Mouse (Mus musculus): Measurements from ENCODE around the gene Endou.

The Endou gene

DNA sequence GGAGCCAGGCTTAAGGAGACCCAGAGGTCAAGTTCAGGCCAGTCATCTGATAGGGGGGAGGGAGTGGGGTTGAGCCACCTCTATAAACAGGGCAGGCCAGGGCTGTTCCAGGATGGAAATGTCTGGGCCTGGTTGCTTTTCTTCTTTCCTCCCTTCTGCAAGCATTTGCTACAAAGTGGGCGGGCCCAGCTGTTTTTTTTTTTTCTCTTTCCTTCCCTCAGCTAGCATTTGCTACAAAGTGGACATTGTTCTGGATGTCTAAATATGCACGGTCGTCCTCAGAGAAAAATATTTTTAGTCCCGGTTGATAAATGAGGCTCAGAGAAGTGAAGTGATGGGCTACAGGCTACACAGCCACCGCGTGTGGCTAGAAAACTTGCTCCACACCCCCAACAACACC is 23.3 kb upstream of the Endou start:
- DNase-seq (ENCODE audit: low spot score in 2 of 2) = no peak

GRCm38 (mm10) chr15:97752491-97752890 is 21.4 kb upstream of the Endou start:
- DNase-seq (ENCODE audit: low spot score in 2 of 2) = no peak

GRCm38 (mm10) chr15:97751676-97752075 is 20.5 kb upstream of the Endou start:
- DNase-seq (ENCODE audit: low spot score in 2 of 2) = no peak

DNA sequence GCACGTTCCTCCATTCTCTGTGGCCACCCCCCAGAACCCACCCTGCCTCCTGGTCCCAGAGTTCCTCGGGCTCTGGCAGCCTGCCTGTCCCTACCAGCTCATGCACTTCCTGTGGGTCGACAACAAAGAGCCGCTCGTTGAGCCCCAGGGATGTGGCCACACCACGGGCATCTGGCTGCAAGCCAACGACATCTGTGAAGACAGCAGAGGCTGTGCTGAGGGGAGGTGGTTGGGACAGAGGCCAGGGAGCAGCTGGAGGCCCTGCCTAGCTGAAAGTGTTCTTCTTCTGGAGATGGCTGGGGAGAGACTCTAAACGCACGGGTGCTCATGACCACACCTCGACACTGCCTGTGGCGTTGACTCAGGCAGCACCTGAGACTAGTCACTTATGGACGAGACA is 19.6 kb upstream of the Endou start:
- peak; percentile 70 to 86 for DNase-seq (ENCODE audit: low spot score in 2 of 2)

GRCm38 (mm10) chr15:97749841-97750240 is 18.7 kb upstream of the Endou start:
- no peak for DNase-seq (ENCODE audit: low spot score in 2 of 2)

DNA sequence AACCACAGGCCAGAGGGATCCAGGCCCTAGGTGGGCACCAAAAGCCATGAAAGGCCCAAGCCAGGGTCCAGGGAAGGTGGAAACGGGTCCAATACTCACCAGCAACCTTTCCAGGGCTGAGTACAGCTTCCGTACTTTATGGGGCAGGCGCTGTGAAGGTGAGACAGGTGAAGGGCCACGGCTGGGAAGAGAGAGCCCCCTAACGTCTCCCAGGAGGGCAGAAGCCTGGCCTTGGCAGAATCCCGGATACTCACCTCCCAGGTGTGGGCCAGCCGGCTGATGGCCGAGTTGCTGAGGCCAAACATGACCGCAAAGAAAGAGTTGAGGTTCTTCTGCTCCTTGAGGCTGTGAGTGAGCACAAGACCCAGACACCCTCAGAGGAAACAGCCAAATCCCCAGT is 18.3 kb upstream of the Endou start:
- DNase-seq (ENCODE audit: low spot score in 2 of 2) = no peak

DNA sequence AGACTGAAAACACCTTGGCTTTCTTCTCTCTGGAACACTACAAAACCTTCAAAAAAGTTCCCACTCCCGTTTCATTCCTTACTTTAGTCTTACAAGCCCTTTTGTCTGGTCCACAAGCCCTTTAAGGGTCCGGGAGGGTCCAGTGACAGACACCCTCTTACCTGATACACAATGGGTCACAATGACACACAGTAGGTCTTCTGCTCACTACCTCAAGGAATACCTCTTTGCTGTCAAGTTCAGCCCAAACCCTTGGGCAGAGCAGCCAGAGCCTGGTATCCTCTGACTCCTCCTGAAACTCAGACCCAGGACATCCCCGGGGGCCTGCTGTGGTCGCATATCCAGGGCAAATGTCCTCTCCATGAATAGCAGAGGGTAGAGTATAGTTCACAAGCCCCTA is 17.8 kb upstream of the Endou start:
- no peak for DNase-seq (ENCODE audit: low spot score in 2 of 2)

DNA sequence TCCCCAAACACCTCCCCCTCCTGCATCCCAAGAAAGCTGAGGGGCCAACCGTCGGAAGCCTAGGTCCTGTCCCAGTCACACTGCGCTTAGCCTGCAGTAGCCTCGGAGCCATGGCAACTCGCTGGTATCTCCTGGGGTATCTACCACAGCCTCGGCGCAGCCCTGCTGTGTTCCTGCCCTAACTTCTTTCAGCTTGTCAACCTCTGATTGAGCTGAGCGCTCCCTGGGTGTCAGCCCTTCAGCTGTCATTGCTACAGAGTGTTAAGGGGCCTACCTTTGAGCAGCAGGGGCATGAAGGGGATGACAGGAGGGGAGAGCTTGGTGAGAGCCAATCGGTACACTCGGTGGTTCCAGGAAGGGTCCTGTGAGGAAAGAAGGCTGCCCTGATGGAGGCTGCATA is 17.2 kb upstream of the Endou start:
- DNase-seq (ENCODE audit: low spot score in 2 of 2) = no peak

DNA sequence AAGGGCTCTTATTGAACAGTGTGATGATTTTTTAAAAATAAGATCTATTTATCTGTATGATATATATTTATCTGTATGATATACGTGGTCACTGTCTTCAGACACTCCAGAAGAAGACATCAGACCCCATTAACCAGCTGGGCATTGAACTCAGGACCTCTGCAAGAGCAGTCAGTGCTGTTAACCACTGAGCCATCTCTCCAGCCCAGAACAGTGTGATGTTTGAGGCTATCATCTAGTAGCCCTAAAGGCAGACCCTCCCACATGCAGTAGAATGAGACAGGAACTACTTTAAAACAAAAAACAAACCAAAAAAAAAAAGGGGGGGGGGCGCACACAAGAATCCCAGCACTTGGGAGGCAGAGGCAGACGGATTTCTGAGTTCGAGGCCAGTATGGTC is 16.3 kb upstream of the Endou start:
- DNase-seq (ENCODE audit: low spot score in 2 of 2) = no peak

DNA sequence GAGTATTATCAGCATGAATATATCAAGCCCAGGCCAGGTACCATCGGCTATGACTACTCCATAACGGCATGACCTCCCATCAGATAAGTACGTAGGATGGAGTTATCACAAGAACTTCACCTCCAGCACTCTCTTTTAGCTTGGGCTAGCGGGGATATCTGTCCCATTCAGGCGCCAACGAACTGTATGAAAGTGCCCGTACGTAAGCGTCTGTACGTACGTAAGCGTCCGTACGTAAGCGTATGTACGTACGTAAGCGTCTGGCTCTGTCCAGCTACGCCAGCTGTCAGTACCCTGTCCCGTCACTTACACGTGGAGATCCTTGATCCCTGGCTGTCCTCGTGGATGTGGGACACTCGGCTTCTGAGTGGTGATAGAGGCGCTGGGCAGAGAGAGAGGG is 15.6 kb upstream of the Endou start:
- DNase-seq (ENCODE audit: low spot score in 2 of 2) = no peak

- DNase-seq (ENCODE audit: low spot score in 2 of 2) = no peak
Measured at GRCm38 (mm10) chr15:97746278-97746677, 15.1 kb upstream of the Endou start.

GRCm38 (mm10) chr15:97745331-97745730 is 14.2 kb upstream of the Endou start:
- DNase-seq (ENCODE audit: low spot score in 2 of 2) = no peak

- no peak for DNase-seq (ENCODE audit: low spot score in 2 of 2)
Measured at GRCm38 (mm10) chr15:97744930-97745329, 13.8 kb upstream of the Endou start.

DNA sequence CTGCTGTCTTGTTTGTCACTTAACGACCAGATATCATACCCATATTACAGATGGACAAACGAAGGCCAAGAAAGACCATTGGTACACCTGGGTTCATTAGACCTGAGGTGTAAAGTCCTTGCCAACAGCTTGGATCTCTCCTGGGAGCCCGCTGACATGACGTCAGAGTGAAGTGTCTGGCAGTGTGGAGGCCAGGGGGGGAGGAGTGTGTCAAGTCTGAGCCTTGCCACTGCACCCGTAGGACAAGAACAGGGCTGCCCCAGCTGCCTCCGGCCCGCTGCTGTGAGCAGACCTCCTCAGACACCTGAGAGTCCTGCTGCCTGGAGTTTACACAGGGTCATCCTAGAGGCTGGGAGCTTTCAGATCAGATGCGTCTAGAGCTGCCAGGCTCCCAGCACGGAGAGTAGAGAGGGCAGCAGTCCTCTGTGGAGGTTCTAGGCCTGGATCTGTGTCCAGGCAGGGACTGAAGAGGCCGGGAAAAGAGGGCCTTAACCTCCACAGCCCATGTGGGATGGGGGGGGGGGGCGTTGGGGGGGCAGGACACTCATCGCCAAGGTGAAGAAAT is 12.9 kb upstream of the Endou start:
- DNase-seq (ENCODE audit: low spot score in 2 of 2) = no peak

- DNase-seq (ENCODE audit: low spot score in 2 of 2) = no peak
Measured at GRCm38 (mm10) chr15:97743210-97743609, 12.1 kb upstream of the Endou start.

- no peak for DNase-seq (ENCODE audit: low spot score in 2 of 2)
Measured at GRCm38 (mm10) chr15:97742600-97742999, 11.5 kb upstream of the Endou start.

- DNase-seq (ENCODE audit: low spot score in 2 of 2) = no peak
Measured at GRCm38 (mm10) chr15:97742074-97742473, 10.9 kb upstream of the Endou start.

DNA sequence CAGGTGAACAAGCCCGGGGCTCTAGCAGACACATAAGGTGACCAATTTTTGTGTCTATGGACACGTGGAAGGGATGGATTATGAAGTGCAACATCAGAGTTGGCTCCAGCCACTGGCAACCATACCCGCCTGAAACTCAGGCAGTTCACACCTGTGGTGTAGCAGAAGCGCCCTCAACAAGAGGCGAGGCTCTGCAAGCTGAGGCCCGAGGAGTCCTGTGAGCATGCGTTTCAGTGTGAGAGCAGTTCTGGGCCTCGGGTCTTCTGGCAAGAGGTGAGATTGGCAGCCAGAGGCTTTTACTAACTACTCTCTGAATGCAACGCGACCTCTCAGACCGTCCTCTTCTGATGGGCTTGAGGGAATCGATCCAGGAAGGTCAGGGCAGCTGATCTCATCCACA is 10.5 kb upstream of the Endou start:
- no peak for DNase-seq (ENCODE audit: low spot score in 2 of 2)

DNA sequence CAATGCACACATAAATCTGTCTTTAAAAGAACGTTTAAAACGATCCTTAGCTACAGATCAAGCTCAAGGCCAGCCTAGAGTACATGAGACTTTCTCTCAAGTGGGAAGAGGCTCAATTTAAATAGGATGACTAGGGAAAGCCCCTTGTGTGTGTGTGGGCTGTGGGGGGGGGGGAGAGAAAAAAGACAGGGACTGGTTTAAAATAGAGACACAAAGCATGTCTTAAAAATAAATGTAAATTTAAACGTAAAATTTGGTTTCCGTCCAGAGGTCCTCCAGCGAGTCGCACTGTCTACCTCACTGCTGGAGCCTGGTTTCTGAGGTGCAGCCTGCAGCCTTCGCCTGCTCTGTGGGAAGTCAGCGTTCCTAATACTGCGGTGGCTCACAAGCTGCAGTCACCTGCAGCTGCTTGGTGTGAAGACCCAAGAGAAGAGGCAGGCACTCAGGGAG is 9.2 kb upstream of the Endou start:
- no peak for DNase-seq (ENCODE audit: low spot score in 2 of 2)

DNA sequence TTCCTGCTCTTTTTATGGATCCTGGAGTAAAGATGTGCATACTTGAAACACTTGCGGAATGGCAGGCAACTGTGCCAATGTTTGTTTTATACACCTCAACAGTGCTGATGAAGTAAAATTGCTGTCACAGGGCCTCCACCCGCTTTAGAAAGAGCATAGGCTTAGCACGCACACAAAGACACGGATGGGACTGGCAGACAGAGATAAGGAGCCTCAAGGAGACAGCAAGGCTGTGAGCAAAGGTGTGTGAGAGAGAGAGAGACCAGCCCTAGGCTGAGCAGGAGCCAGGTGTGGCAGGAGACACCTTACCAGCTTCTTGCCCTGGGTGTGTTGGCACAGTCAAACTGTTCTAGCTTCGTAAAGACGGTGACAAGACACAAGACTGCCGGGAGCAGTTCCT is 7.8 kb upstream of the Endou start:
- DNase-seq (ENCODE audit: low spot score in 2 of 2) = no peak

DNA sequence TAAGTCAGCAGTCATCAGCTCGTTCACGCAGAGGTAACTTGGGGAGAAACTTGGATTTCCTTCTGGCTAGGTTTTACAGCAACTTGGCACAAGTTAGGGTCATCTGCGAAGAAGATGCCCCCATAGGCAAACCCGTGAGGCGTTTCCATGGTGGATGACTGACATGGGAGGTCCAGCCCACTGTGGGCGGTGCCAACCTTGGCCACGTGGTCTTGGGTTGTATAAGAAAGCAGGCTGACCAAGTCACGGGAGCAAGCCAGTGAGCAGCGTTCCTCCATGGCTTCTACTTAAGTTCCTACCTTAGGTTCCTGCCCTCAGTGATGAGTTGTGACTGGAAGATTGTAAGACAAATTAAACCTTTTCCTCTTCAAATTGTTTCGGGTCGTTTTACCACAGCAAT is 849 bp upstream of the Endou start:
- no peak for DNase-seq (ENCODE audit: low spot score in 2 of 2)

GRCm38 (mm10) chr15:97730365-97730764 is 774 bp downstream of the Endou start:
- DNase-seq (ENCODE audit: low spot score in 2 of 2) = no peak

- DNase-seq (ENCODE audit: low spot score in 2 of 2) = peak in 1 of 2 experiments; percentile 57
Measured at GRCm38 (mm10) chr15:97728804-97729203, 2.3 kb downstream of the Endou start.

GRCm38 (mm10) chr15:97728394-97728793 is 2.7 kb downstream of the Endou start:
- DNase-seq (ENCODE audit: low spot score in 2 of 2) = no peak
